Mouse (Mus musculus) CH12.LX (cell line): ENCODE measurements around the gene Ttc3. TPM values are rescaled to one million over a fixed set of nuclear protein-coding genes. Genes with fewer than 3 reads are reported as not detected.

Experiments used
- DNase-seq: peaks from one replicate; pipeline ENCODE4 v3.0.0-alpha.2; 2013; ENCODE audit errors: extremely low read depth
- H3K27ac ChIP-seq: 2 replicates; pipeline ENCODE4 v1.5.1; 2012; ENCODE audit warnings: low read depth, mild to moderate bottlenecking, control low read depth, moderate library complexity; ENCODE audit not compliant: insufficient read depth
- H3K27me3 ChIP-seq: replicated peaks from 2 replicates; pipeline ENCODE3; 2012; ENCODE audit warnings: inconsistent platforms
- H3K36me3 ChIP-seq, 2 experiments: replicated peaks in 1 of 2; 2 replicates each; pipeline versions ENCODE3 to v1.6.1; 2012; ENCODE audit warnings: inconsistent platforms in 1 of 2, low read length in 1 of 2, mild to moderate bottlenecking in 1 of 2, mixed read lengths in 1 of 2, moderate library complexity in 1 of 2; ENCODE audit not compliant: control insufficient read depth in 1 of 2, insufficient read depth in 1 of 2
- H3K4me1 ChIP-seq, 2 experiments: 2 replicates each; pipeline ENCODE4 v1.6.1; 2012; ENCODE audit warnings: inconsistent platforms in 1 of 2, moderate library complexity in 1 of 2; ENCODE audit not compliant: insufficient read depth in 2 of 2, control insufficient read depth in 1 of 2
- H3K4me2 ChIP-seq: 2 replicates; pipeline ENCODE4 v1.6.1; 2012; ENCODE audit warnings: low read depth, mild to moderate bottlenecking, control low read depth; ENCODE audit not compliant: poor library complexity, insufficient read depth, severe bottlenecking
- H3K4me3 ChIP-seq, 3 experiments: fragments of 150-350 bp in 1 of 3; sonication (generic) in 1 of 3; replicated peaks in 1 of 3; 2 replicates each; pipeline versions ENCODE3 to v1.5.1; 2011 to 2012; ENCODE audit warnings: low read depth in 2 of 3, low read length in 2 of 3, mild to moderate bottlenecking in 2 of 3, moderate library complexity in 2 of 3, control low read depth in 1 of 3, improper control_type of control experiment in 1 of 3, inconsistent platforms in 1 of 3, mixed read lengths in 1 of 3; ENCODE audit not compliant: poor library complexity in 1 of 3
- H3K79me2 ChIP-seq: replicated peaks from 2 replicates; pipeline ENCODE4 v1.6.1; 2012; ENCODE audit warnings: mild to moderate bottlenecking, moderate library complexity; ENCODE audit not compliant: control insufficient read depth, poor library complexity, insufficient read depth, severe bottlenecking; ENCODE audit errors: extremely low read depth
- H3K9ac ChIP-seq: 2 replicates; pipeline ENCODE4 v1.6.1; 2012; ENCODE audit warnings: low read depth, mild to moderate bottlenecking, control low read depth, moderate library complexity; ENCODE audit not compliant: insufficient read depth
- H3K9me3 ChIP-seq: replicated peaks from 2 replicates; pipeline ENCODE3; 2012; ENCODE audit warnings: low read length, inconsistent platforms, mixed read lengths
- BHLHE40 ChIP-seq: IDR thresholded peaks from 2 replicates; pipeline ENCODE4 v1.6.1; 2011; ENCODE audit warnings: mild to moderate bottlenecking, low read depth, low read length, improper control_type of control experiment
- HCFC1 ChIP-seq: IDR thresholded peaks from 2 replicates; pipeline ENCODE4 v1.6.1; 2012; ENCODE audit warnings: low read depth, mild to moderate bottlenecking, inconsistent platforms, low read length, improper control_type of control experiment
- RAD21 ChIP-seq: IDR thresholded peaks from 2 replicates; pipeline ENCODE4 v1.6.1; 2011; ENCODE audit warnings: low read depth, mild to moderate bottlenecking, low read length, improper control_type of control experiment, moderate library complexity
- USF1 ChIP-seq: IDR thresholded peaks from 2 replicates; pipeline ENCODE4 v1.6.1; 2014; ENCODE audit warnings: low read depth, mild to moderate bottlenecking, inconsistent platforms, low read length, improper control_type of control experiment
- dilution Hi-C: fragments of 300-500 bp; cut with MboI; formaldehyde crosslinking; loops from 2 replicates; pipeline ENCODE4 v1.14.3; 2020; ENCODE audit warnings: low sequenced_read_pairs; ENCODE audit not compliant: extremely low pct_unique_long_range_greater_than_20kb, extremely low pct_ligation_motif_present
- in situ Hi-C: fragments of 300-500 bp; cut with MboI; formaldehyde crosslinking; loops from 3 replicates; pipeline ENCODE4 v1.14.3; 2019; ENCODE audit warnings: low sequenced_read_pairs, low pct_ligation_motif_present, low pct_unique_long_range_greater_than_20kb, mixed read lengths
- polyA plus RNA-seq: library from polyadenylated mRNA; unstranded; fragments of >175 nt; gene quantifications from 2 replicates; pipeline ENCODE4 v1.2.1, GENCODE M21; 2012; ENCODE audit warnings: low read depth; ENCODE audit not compliant: insufficient read length
- total RNA-seq, 2 experiments: library from RNA; depleted of rRNA; stranded (reverse); fragments of 300-350 nt in 1 of 2; fragments of >200 nt in 1 of 2; gene quantifications; 2 replicates each; pipeline ENCODE4 v1.2.3; 2012 to 2014

Ttc3 gene
- total and polyA plus RNA-seq, 3 experiments, result 59.0 to 74.5 (median 73.4) TPM

DNA sequence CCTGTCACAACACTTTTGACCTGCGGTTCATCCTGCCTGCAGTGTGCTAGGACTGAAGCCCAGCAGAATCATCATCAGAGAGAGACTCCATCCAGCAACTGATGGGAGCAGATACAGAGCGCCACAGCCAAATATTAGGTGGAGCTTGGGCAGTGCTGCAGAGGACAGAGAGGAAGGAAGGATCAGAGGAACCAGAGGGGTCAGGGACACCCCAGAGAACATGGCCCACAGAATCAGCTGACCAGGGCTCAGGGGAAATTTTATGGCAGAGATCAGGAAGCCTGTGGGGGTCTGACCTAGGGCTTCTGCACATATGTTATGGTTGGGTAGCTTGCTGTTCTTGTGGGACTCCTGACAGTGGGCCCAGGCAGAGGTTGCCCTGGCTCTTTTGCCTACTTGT is 147.2 kb downstream of the Ttc3 start:
- Histone ChIP-seq H3K4me2 (no peak overlapping the region), H3K9me3 (peaks cover 6% of the 10 kb centered on the region), H3K9ac (no peak overlapping the region), H3K4me1 (peaks cover 14 to 52% of the 10 kb centered on the region in 2 experiments), H3K36me3 (peaks cover 14 to 75% of the 10 kb centered on the region in 2 experiments), H3K27ac (no peak overlapping the region), H3K79me2 (no peaks in the 10 kb centered on the region), H3K27me3 (no peaks in the 10 kb centered on the region), H3K4me3 (no peak overlapping the region)
- in situ Hi-C loops (no loop called here), dilution Hi-C loops (no loop called here)
- no peak for DNase-seq
- TF ChIP-seq USF1 (no peak), RAD21 (no peak), HCFC1 (no peak), BHLHE40 (no peak)

Other genes starting within 250 kb of the Ttc3 start
- gene Hlcs, start 57.0 kb upstream of the Ttc3 start, total RNA-seq (2012; rRNA removed), result 7.8 and 9.4 TPM in 2 replicates
- gene Hlcs, start 57.0 kb upstream of the Ttc3 start, total RNA-seq (2014; rRNA removed), result 4.2 and 5.3 TPM in 2 replicates
- 11.3 and 12.5 TPM in 2 replicates for gene Hlcs, start 57.0 kb upstream of the Ttc3 start, polyA plus RNA-seq
- gene Ripply3, start 42.2 kb upstream of the Ttc3 start, total RNA-seq (2012; rRNA removed), result 6.1 and 6.5 TPM in 2 replicates
- 0.20 and 0.28 TPM in 2 replicates for gene Ripply3, start 42.2 kb upstream of the Ttc3 start, total RNA-seq (2014; rRNA removed)
- 1.0 and 1.3 TPM in 2 replicates for gene Ripply3, start 42.2 kb upstream of the Ttc3 start, polyA plus RNA-seq
- 55.9 and 63.8 TPM in 2 replicates for gene Pigp, start 1.2 kb downstream of the Ttc3 start, total RNA-seq (2012; rRNA removed)
- gene Pigp, start 1.2 kb downstream of the Ttc3 start, total RNA-seq (2014; rRNA removed), result 163 and 167 TPM in 2 replicates
- 103 and 104 TPM in 2 replicates for gene Pigp, start 1.2 kb downstream of the Ttc3 start, polyA plus RNA-seq
- 46.9 and 47.8 TPM in 2 replicates for gene Vps26c, start 156.2 kb downstream of the Ttc3 start, total RNA-seq (2012; rRNA removed)
- gene Vps26c, start 156.2 kb downstream of the Ttc3 start, total RNA-seq (2014; rRNA removed), result 74.4 and 75.5 TPM in 2 replicates
- gene Vps26c, start 156.2 kb downstream of the Ttc3 start, polyA plus RNA-seq, result 40.0 and 43.5 TPM in 2 replicates
- gene Dyrk1a, start 199.4 kb downstream of the Ttc3 start, total RNA-seq (2012; rRNA removed), result 32.4 and 36.1 TPM in 2 replicates
- gene Dyrk1a, start 199.4 kb downstream of the Ttc3 start, total RNA-seq (2014; rRNA removed), result 39.2 and 40.4 TPM in 2 replicates
- gene Dyrk1a, start 199.4 kb downstream of the Ttc3 start, polyA plus RNA-seq, result 42.9 and 53.7 TPM in 2 replicates